Mouse (Mus musculus): ENCODE results near the gene Grin2c. TPM values are rescaled to one million over a fixed set of nuclear protein-coding genes. Genes with fewer than 3 reads are reported as not detected.

Gene Grin2c
- 0.28 and 0.81 TPM in 2 replicates for polyA plus RNA-seq (2015; fragmentation: Nextera tagmentation; extraction: Ambion mirVana)

DNA sequence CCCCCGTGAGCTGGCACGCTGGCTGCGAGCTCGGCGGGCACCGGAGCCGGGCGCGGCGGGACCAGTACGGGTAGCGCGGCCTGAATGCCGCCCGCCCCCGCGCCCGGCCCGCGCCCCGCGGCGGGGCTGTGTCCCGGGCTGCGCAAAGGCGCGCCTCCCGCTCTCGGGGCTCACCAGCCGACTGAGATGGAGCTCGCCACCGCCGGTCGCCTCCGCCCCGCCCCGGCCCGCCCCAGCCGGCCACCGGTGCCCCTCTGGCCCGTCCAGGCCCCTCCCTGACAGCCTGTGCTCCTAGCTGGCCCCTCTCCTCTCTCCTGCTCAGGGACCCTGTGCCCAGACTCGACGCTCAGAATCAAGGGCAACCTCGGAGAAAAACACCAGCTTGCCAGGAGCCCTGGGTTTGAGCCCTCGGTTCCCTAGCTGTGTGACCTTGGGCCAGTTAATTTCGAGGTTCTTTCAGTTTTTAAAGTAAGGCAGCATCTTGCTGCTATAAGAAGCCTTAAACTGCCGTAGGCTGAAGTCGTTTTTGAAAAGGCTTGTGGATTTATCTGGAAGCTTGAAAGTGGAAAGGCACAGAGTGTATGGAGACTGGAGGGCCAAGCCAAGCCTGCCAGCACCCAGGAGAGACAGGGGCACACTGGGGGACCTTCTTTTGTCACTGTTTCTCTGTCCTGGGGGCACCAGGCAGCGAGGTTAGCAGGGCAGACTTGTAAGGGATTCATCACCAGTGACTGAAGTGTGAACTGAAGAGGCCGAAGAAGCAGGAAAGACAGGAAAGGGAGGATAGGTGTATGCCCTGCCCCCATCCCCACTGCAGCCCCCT, at the start of gene Grin2c:
TSS of gene Grin2c (minus strand) at position 183 of the 823 bp plus-strand sequence.

DNA sequence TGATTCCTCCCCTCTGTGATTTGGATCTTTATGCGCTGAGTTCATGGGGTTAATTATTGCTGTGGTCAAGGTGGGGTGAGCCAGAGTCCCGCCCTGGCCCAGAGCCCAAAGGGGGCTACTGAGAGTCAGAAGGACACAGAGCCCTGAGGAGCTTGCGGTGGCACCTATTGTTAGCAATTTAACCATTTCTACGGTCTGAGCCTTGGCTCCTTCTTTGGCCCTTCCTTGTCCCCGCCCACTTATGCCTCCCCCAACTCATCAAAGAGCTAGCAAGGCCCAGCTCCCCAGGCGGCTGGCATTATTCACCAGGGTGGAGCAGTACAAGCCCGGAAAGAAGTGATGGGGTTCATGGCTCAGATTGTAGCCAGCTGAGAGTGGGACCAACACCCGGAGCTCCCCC, 39.8 kb upstream of the Grin2c start, which contains the start of gene Otop2:
TSS of gene Otop2 (plus strand) at position 301 of the 400 bp plus-strand sequence.

GRCm38 (mm10) chr11:115297214-115297826, 30.3 kb upstream of the Grin2c start, which contains the start of gene Fads6:
Fads6 (minus strand) TSS chr11:115297663.

DNA sequence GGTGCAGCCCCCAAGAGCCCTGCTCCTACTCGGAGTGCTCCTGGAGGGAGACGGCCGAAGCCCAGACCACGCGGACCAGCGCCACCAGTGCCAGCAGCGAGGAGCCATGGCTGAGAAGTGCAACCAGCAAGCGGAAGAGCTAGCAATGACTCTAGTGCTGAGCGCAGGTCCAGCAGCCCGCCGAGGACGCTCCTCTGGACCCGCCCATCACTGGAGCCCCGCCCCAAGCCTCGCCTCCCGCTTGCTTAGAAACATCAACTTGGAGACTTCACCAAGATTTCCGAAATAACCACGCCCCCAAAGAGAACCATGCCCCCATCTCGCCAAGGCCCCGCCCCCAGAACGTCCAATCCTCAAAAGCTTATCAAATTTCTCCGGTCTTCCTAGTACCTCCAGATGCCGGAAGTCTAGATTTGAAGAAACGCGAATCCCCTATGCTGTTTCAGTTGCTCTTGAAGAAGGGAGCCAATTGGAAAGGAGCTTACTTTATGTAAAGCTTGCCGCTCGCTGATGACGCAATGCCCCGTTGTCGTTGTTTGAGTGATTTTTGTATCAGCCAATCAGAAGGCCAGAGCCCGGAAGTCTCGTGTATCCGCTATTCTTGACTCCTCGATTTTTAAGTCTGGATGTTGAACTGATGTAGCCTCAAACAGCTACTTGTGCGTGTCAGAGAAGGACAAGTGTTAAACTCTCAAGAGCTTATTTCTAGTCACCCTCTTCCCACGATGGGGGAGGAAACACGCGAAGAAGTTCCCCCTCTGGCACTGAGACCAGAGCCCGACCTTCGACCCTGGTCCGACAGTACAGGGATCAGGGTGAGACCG, 9.9 kb upstream of the Grin2c start, which contains the start of gene Fdxr:
TSS of gene Fdxr (minus strand) at position 271 of the 824 bp plus-strand sequence.

Small RNA genes within 50 kb of the gene (microRNA-seq; reads per million reads assigned to microRNA genes)
- gene Gm25837 (ENCODE audit: borderline replicate concordance, insufficient number of aligned reads), result not detected

Other genes starting within 250 kb of the Grin2c start
- gene Cd300ld4, start 240.2 kb downstream of the Grin2c start, polyA plus RNA-seq (2015; fragmentation: Nextera tagmentation; extraction: Ambion mirVana), result 0.21 TPM in 1 of 2 replicates, not detected in the other
- gene Cd300ld5, start 229.5 kb downstream of the Grin2c start, polyA plus RNA-seq (2015; fragmentation: Nextera tagmentation; extraction: Ambion mirVana), result 0.46 TPM in 1 of 2 replicates, not detected in the other
- gene Cd300ld3, start 218.8 kb downstream of the Grin2c start, polyA plus RNA-seq (2015; fragmentation: Nextera tagmentation; extraction: Ambion mirVana), result not detected in 2 replicates
- gene Cd300e, start 205.1 kb downstream of the Grin2c start, polyA plus RNA-seq (2015; fragmentation: Nextera tagmentation; extraction: Ambion mirVana), result 0.22 TPM in 1 of 2 replicates, not detected in the other
- gene Rab37, start 175.8 kb downstream of the Grin2c start, polyA plus RNA-seq (2015; fragmentation: Nextera tagmentation; extraction: Ambion mirVana), result 0.80 and 1.4 TPM in 2 replicates
- gene Cd300lf, start 133.3 kb downstream of the Grin2c start, polyA plus RNA-seq (2015; fragmentation: Nextera tagmentation; extraction: Ambion mirVana), result 2.1 and 3.0 TPM in 2 replicates
- gene Slc9a3r1, start 103.9 kb downstream of the Grin2c start, polyA plus RNA-seq (2015; fragmentation: Nextera tagmentation; extraction: Ambion mirVana), result 38.7 and 39.4 TPM in 2 replicates
- 10.0 and 10.9 TPM in 2 replicates for gene Tmem104, start 79.8 kb downstream of the Grin2c start, polyA plus RNA-seq (2015; fragmentation: Nextera tagmentation; extraction: Ambion mirVana)
- gene Nat9, start 79.4 kb downstream of the Grin2c start, polyA plus RNA-seq (2015; fragmentation: Nextera tagmentation; extraction: Ambion mirVana), result 20.1 and 32.7 TPM in 2 replicates
- gene Fdxr, start 9.8 kb upstream of the Grin2c start, polyA plus RNA-seq (2015; fragmentation: Nextera tagmentation; extraction: Ambion mirVana), result 197 and 648 TPM in 2 replicates
- gene Fads6, start 30.4 kb upstream of the Grin2c start, polyA plus RNA-seq (2015; fragmentation: Nextera tagmentation; extraction: Ambion mirVana), result 2.4 and 5.1 TPM in 2 replicates
- not detected in 2 replicates for gene Otop2, start 39.9 kb upstream of the Grin2c start, polyA plus RNA-seq (2015; fragmentation: Nextera tagmentation; extraction: Ambion mirVana)
- 0.25 and 0.33 TPM in 2 replicates for gene Ush1g, start 54.8 kb upstream of the Grin2c start, polyA plus RNA-seq (2015; fragmentation: Nextera tagmentation; extraction: Ambion mirVana)
- 0.06 and 0.72 TPM in 2 replicates for gene Otop3, start 67.5 kb upstream of the Grin2c start, polyA plus RNA-seq (2015; fragmentation: Nextera tagmentation; extraction: Ambion mirVana)
- 20.9 and 34.4 TPM in 2 replicates for gene Hid1, start 100.5 kb upstream of the Grin2c start, polyA plus RNA-seq (2015; fragmentation: Nextera tagmentation; extraction: Ambion mirVana)
- gene Cdr2l, start 114.7 kb upstream of the Grin2c start, polyA plus RNA-seq (2015; fragmentation: Nextera tagmentation; extraction: Ambion mirVana), result 14.3 and 16.0 TPM in 2 replicates
- 196 and 213 TPM in 2 replicates for gene Mrpl58, start 136.5 kb upstream of the Grin2c start, polyA plus RNA-seq (2015; fragmentation: Nextera tagmentation; extraction: Ambion mirVana)
- 1,031 and 1,050 TPM in 2 replicates for gene Atp5h, start 152.7 kb upstream of the Grin2c start, polyA plus RNA-seq (2015; fragmentation: Nextera tagmentation; extraction: Ambion mirVana)
- 24.6 and 37.0 TPM in 2 replicates for gene Kctd2, start 152.9 kb upstream of the Grin2c start, polyA plus RNA-seq (2015; fragmentation: Nextera tagmentation; extraction: Ambion mirVana)
- gene Trim80, start 173.3 kb upstream of the Grin2c start, polyA plus RNA-seq (2015; fragmentation: Nextera tagmentation; extraction: Ambion mirVana), result 0.07 and 0.22 TPM in 2 replicates
- 0.79 and 1.4 TPM in 2 replicates for gene Slc16a5, start 195.2 kb upstream of the Grin2c start, polyA plus RNA-seq (2015; fragmentation: Nextera tagmentation; extraction: Ambion mirVana)
- gene Armc7, start 208.4 kb upstream of the Grin2c start, polyA plus RNA-seq (2015; fragmentation: Nextera tagmentation; extraction: Ambion mirVana), result 5.6 and 7.3 TPM in 2 replicates
- 163 and 190 TPM in 2 replicates for gene Nt5c, start 224.6 kb upstream of the Grin2c start, polyA plus RNA-seq (2015; fragmentation: Nextera tagmentation; extraction: Ambion mirVana)
- gene Jpt1, start 247.1 kb upstream of the Grin2c start, polyA plus RNA-seq (2015; fragmentation: Nextera tagmentation; extraction: Ambion mirVana), result 241 and 379 TPM in 2 replicates

Measured in adrenal gland, postnatal 0 days (tissue).